Mouse (Mus musculus): ENCODE results near the gene Iqsec1.

The Iqsec1 gene

DNA sequence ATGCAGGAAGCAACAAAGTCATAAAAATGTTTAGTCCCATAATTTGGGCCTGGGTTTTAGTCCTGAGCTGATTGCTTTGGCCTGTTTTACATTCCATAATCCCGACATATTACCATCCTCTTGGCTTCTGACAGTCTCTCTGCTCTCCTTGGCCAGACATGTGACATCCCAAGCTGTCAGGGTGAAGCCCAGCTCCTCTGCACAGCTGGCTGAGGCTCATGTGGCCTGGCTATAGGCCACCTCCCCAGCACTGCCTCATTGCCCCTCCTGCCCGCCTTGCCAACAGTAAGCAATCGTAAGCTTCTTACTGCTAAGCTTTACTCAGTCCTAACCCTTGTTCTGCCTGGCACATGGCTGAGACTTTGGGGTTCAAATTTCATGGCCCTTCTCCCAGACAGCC is 270.0 kb downstream of the Iqsec1 start:
- no peak for DNase-seq

DNA sequence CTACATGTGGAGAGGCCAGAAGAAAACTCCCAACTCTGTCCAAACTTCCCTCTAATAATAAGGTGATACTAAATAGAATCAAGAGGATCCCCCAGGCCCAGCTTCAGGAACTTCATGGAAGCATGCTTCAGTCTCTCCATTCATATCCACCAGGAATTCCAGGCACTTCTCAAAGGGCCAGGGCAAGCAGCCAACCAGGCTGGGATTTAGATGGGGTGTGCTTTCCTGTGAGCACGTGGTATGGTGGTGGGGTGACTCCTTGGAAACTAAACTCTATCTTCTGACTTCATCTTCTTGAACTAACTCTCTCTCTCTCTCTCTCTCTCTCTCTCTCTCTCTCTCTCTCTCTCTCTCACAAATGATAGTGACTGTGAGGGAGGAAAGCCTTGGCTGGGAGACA is 270.8 kb downstream of the Iqsec1 start:
- DNase-seq, result no peak

DNA sequence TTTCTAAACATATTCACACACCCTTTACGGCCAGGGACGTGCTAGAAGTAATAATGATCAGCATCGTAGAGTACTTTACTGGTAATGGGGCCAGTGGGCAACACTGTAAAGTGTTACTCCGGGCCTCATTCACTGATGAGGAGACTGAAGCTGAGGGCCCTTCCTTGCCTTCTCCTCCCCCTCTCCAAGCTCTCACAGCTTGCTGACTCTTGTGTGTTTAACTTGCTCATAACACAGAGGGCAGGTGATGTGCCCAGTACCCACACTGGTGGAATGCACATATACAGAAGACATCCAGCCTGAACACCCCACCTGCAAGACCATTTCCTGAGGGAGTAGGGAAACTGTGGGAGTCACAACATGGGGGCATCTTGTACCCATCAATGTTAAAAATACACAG is 271.6 kb downstream of the Iqsec1 start:
- no peak for DNase-seq

DNA sequence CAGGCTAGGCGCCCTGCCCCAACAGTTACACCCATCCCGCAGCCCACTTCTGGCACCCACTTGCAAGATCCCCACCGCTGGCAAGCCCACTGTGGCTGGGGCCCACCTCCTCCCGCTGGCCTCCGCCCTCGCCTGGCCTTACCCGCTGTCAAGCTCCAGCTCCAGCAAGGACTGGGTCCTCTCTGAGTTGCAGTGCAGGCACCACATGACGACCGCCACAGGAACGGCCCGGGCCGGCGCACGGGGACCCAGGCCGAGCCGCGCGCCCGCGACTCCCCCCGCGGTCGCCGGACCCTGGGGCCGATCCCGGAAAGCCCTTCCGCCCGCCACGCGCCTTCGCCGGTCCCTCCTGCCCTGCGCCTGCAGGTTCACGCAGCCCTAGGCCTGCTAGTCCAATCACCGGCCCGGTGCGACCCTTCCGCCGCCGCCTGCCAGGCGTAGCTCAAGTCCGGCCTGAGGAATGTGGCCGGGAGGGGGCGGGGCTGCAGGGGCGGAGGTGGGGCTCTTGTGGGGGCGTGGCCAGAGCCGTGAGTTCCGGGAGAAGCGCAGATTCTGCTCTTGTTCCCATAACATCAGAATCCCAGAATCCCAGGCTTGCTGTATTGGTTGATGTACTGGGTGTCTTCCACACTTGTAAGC is 272.3 kb downstream of the Iqsec1 start:
- DNase-seq, result peak; percentile 51 to 62

DNA sequence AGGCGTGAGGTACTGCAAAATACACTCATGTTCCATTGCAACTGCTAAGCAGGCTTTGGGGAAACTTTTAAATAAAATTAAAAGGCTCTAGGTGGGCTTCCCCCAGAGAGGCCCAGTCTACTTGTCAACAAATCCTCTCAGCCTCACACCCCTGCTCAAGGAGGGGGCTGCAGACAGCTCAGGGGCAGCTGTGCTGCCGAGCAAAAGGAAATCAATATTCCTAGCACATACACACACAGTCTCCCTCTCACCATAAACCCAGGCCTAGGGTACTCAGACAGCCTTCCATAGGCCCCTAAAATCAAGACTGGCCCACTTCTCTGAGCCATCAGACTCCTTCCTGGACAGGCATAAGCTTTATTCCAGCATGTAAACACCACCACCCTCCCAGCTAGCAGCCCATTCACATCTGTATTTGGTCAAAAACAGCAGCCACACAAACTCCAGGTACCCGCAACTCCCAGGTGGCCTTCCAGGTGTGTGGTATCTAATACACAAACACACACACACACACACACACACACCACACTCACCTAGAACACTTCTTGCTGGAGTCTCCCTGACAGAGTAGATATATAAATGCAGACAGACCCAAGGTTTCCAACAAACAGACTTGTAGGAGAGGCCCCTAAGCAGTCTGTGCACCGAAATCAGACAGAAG is 273.1 kb downstream of the Iqsec1 start:
- no peak for DNase-seq

DNA sequence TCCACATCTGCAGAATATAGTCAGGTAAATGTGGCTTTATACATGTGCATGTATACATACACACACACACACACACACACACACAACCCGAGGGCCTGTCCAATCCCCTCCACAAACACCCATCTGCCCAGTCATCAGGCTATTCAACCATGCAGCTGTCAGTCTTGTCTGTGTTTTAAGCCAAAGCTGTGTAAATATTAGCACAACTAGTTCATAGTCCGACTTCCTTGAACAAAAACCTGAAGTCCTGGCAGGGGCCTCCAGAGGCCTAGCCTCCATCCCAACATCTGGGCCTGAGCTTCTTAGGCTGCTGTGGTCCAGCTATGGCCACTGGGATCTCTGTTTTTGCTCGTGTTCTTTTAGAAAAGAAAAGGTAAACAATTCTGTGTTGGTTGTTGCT is 274.8 kb downstream of the Iqsec1 start:
- no peak for DNase-seq

DNA sequence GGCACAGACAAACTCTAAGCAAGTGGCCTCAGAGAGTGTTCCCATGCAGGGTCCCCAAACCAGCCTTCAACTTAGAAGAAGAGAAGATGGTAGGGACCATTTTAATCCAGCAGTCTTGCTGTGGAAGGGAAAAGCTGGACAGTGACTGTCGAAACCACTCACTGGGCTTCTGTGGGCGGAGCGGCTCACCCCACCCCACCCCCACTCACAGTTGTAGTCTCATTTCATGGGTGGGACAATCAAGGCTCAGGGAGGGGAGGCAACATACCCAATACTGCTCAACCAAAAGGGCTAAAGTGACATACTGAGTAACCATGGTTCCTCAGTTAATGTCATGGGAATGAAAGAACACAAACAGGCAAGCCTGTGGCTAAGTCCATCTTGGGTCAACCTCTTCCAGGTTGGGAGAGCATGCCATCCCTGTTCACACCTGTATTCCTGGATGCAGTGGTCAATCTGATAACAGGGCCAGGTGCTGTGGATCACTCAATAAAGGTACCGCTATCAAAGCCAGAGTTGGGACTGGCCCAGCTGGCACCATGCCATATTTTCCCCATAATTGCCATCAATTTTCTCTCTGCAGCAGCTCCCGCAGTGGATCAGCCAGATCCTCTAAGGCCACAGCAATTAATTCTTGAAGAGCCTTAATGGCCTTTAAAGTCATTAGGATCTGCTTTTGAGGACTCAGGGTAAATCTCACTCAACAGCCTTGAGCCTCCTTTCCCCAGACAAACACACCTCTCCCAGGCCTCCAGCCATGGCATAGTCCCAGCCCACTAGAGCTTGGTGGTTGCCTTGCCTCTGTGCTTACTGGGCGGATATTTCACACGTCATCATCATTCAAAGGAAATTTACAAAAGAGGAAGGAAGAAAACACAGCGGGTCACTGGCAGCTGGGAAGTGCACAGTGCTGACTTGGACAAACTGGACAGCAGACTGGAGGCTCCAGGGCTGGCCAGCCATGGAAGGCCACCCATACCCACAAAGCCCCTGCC is 275.7 kb downstream of the Iqsec1 start:
- no peak for DNase-seq

DNA sequence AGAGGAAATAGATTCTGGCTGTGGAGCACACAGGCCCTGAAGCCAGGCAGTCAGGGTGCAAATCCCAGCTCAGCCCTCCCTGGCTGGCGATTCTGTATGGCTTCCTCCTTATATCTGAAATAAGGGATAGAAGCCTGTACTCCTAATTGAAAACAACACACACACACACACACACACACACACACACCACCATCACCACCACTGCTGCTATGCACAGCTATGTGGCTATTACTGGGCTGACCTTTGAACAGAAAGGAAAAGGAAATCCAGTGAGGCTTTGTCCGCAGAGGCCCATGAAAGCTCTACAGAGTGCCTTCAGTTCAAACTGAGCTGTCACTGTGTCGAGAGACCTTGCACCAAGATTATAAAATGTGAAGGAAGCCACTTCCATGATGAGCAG is 276.4 kb downstream of the Iqsec1 start:
- DNase-seq, result no peak

DNA sequence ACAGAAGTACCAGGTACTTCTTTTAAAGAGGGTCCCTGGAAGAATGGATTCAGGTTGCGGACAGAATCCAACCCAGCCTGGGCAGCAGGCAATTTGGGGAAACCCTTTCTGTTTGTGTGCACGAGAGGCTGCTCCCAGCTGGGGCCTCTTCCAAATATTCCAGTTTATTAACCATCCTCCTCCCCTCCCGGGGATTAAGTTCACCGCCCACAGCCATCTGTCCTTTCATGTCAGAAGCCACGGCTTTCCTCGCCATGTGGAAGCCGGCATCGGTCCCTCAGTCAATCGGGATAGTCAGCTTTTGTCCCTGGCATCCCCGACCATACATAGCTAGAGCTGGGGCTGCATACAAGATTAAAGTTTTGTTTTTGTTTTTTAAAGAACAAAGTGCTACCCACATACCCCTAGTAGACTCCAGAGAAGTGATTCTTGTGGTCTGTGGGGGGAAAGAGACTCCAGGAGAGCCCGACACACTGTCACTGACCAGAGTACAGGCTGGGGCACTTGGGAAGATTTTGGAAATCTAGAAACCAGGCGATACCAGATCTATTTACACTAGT is 276.9 kb downstream of the Iqsec1 start:
- no peak for DNase-seq

DNA sequence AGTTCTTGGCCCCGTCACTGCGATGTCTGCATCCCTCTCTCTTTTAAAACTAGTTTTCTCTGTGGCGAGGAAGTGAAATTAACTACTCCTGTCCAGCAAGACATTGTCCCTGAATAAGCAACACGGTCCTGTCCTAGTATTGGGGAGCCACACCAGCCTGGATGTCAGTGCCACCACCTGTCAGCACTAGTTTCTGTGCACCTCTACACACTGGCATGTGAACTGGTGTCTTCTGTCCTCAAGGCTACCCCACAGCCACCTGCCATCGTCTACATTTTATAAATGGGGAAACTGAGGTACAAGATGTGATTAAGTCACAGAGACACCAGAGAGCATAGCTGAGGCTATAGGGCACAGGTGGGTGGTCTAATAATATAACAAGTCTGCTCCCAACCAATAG is 277.7 kb downstream of the Iqsec1 start:
- DNase-seq, result no peak

DNA sequence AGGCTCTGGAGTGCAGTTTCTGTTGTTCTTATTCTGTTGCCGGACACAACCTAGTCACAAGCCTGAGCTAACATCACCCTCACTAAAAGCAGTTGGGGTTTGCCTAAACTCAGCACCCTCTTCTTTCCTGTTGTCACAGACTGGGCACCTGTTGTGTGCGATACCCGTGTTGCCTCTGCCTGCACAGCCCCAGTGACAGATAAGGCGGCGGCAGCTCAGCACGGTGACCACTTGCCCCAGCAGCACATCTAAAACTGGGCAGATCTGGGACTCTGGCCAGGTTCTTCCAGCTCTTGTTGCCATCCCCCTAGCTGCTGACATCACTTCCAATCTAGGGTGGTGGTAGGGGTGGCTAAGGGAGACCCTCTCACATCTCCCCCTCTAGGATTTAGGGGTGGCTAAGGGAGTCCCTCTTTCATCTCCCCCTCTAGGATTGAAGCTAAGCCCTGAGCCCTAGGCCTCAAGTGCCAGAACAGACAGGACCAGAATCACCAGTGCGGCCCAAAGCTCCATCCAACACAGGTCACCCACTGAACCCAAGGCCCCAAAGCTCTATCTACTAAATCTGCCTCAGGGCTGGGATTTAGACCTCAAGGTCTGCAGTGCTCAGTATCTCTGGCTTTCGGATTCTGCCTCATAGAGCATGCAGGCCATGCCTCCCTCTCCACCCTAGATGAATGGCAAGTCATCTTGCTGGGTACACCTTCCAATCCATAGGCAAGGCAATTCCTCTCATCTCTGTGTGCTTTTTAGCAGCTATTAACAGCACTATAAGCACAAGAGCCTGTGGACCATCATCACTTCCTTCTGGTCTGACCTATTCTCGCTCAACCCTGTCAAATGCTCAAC is 278.3 kb downstream of the Iqsec1 start:
- no peak for DNase-seq

DNA sequence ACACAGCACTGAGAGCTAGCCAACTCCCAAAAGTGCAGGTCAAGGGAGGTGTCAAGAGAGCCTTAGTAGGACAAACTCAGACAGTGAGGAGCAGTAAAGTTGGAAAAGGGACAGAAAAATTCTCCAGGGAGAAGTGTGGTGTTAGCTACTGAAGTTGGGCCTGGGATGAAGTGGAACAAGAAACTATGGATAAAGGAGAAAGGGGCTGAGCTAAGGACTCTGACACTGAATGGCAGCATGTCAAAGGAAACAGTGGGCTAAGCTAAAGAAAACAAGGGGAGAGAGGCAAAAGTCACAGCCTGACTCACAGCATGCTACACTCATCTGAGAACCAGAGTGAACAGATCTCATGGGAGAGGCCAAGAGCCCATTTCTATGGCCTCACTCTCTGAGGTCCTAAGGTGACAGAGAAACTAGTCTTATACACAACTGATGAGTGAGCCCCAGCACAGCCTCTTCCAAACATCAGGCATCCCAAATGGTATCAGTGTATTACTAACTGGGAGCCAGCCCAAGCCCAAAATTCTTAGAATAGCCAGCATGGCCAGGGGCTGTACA is 280.3 kb downstream of the Iqsec1 start:
- DNase-seq, result no peak

DNA sequence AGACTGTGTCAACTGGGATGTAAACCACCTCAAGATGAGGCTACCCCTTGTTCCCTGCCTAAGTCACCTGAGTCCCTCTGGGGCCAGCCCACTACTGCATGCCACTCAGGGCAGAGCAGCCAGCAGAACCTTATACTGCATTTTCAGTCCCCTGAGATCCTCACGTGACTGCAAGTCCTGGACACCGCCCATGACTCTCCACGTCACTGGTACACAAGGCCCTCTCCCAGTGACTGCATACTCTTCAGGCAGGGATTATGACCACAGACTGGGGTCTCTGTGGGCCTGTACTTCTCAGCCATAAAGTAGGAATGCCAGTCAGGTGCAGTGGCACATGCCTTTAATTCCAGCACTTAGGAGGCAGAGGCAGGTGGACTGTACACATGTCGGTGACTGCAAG is 281.3 kb downstream of the Iqsec1 start:
- DNase-seq, result no peak

DNA sequence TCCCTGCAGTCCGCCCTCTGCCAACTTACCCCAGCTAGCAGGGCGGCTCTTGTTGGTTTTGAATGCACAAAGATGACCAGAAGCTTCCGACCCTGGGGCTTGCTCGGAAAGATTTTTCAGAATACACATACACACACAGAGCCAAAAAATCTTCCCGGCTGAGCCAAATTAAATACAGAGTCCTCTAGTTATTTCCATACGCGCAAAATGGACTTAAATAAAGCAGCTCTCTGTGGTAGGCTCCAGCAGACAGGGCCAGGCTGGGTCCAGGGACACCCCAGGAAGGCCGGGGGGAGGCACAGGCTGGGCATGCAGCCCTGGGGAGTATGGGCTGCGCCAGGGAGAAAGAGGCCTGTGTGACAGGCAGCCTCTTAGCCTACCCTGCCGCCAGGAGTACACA is 282.0 kb downstream of the Iqsec1 start:
- no peak for DNase-seq

DNA sequence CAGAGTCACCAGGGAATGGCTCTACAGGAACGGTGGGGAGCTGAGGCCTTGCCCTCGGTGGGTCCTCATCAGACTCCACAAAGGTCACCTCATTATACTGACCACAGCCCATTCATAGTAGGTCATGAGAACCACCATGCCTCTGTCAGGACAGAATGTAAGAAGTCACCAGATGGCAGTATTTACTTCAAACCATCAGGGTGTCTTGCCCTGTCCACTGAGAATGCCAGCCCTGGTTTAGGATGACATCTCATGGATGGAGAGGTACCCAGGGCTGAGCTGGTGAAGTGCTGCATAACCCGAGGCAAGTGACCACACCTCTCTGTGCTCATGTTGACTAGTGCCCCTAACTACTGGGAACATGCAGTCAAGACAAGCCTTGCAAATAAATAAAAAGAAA is 282.7 kb downstream of the Iqsec1 start:
- DNase-seq, result no peak

DNA sequence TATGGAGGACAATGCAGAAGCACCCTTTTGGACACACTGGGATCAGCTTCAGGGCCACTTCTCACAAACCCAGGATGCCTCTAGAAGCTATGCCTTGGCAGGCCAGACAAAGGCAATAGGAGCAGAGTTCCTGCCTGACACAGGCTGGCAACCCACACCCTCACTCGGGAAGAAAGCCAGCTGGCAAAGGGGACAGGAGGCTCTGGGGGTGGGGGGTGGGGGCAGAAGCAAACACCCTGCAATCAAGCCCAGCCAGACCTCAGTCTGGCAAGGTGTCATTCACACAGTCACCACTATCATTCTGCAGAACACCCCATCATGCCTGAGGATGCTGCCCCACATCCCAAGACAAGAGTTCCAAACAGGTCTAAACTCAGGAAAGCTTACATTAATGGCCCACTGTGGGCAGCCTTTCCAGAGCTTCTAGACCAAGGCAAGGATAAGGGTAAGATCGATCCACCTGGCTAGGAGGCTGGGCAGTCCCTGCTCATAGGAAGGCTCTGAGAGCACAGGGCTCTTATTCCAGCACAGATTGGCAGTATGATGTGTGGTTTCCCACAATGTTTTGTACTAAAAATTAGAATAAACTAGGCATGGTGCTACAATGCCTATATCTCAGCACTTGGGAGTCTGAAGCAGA is 283.7 kb downstream of the Iqsec1 start:
- DNase-seq, result no peak

DNA sequence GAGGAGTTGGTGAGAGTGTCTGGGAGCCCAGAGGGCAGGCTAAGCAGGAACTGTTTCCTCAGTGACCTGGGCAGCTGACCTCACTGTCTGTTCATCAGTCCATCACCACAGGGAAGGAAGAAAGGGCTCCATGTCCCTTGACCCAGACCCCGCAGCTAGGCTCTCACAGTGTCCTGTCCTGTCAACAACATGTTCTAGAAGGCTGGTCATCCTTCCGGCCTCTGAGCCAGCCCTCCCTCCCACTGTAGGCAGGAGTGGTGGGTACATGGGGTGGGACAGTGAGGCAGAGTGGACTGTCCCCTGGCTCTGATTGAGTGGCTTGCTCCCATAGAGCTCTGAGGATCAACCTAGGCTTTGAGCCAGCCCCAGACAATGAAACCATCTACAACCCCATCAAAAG is 284.7 kb downstream of the Iqsec1 start:
- DNase-seq, result no peak

DNA sequence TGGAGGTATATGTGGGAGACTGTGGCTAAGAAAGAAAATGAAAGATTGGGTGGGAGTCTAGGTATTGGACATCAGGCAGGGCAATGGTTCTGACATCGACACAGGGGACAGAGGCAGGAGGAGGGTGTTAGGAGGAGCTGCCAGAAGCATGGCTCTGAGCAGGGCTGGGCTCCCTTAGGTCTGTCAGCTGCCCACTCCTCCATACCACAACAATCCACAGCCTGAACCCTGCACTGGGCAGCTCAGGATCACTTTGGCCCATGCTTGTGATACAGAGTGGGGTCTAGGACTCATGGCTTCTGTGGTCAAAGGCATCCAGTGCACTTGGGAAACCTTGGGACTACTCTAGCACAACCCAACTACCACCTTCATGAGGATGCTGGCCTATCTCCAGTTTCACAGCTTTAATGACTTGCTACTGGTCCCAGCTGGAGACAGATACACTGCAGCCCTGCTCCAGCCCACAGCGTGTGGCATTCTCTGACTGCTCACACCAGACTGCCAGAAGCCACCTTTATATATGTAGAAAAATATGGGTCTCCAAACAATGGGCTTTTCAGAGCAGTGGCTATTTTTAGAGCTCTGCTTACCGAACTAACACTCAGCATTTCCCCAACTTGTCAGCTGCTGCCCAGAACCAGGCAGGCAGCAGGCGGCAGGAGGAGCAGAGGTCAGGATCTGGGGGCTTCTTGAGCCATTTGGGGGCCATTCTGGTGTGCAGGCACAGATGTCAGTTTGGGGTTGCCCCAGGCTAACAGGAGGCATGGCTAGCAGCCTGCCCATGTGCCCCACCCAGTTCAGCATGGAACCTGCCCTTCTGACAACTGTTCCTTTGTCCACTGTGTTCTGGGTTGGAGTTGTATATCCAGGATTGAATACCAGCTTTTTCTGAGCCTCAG is 285.4 kb downstream of the Iqsec1 start:
- DNase-seq, result no peak

DNA sequence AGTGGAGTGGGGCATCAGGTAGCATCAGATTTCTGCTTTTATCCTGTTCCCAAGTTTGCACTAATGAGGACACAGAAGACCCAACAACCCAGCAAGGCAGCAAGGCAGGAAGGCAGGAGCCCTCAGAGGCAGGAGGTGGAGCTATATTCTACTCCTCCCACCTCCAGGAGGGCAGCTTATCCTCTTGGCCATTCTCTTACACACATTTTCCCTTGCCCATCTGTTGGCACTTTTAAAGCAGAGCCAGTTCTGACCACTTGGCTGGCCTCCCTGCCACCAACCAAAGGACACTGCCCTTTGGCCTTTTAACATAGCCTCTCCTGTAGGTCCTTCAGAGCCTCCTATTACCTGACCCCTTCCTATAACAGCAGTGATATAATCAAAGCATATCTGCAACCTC is 286.3 kb downstream of the Iqsec1 start:
- DNase-seq, result no peak

DNA sequence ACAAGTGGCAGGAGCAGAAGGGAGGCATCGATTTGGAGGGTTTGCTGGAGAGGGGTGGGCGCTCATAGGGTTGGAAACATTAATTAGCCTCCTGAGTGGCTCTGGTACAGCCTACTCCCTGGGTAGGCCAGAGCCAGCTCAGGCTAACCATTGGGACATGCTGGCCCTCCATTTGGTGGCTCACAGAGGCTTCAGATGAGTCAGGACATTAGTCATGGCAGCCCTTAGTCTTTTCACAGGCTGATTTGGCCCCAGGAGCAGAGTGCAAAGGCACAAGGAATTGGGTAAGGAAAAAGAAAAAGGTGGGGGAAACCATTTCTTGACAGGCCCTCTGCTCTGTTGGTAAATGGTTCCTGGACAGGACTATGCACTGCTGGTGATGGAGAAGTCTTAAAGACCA is 287.1 kb downstream of the Iqsec1 start:
- DNase-seq, result no peak

DNA sequence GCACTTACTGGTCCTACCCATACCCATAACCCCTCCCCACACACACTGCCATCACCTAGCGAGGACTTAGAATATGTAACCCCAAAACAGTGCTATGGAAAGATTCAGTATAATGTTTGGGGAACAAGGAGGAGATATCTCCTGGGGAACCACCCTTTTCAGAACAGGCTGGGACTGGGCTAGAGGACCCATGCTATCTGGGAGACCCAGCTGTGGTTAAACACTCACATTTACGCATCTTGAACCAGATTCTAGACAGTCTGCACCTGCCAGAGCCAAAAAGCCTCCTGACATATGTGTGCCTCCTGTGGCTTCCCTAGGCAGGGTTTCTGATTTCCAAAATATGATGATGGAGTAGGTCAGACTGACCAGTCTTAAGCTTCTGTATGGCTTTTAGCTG is 287.7 kb downstream of the Iqsec1 start:
- DNase-seq, result no peak
